Mouse (Mus musculus): ENCODE results near the gene Dll3.
"Not testable (repeated sequence)": the region's sequence is repeated elsewhere in the genome, so short reads cannot be mapped to it uniquely, and the experiment has no call there.

Gene Dll3

GRCm38 (mm10) chr7:28251976-28252375 lies 50.1 kb downstream of the Dll3 start:
- no peak for DNase-seq (ENCODE audit: low spot score in 2 of 2)

DNA sequence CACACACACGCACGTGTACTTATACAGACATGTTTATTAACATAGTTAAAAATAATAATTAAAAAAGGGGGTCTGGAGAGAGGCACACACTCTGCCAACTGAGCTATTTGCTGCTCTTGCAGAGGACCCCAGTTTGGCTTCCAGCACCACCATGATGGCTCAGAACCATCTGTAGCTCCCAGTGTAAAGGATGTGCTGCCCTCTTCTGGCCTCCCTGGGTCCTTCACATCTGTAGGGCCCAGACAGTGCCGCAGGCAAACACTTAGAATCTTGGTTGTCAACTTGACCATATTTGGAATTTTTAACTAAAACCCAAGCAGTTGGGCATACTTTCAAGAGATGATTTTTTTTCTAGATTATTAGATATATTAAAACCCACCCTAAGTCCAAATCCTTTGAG lies 53.1 kb downstream of the Dll3 start:
- DNase-seq (ENCODE audit: low spot score in 2 of 2) = no peak

GRCm38 (mm10) chr7:28243943-28244342 lies 58.1 kb downstream of the Dll3 start:
- DNase-seq (ENCODE audit: low spot score in 2 of 2) = not testable (repeated sequence)
